Mouse (Mus musculus) c-Kit-positive CD71-positive TER-119-negative erythroid progenitor cells, embryonic 14.5 days (primary cell): ENCODE data around the gene Mpc2.

Experiments used
- DNase-seq: peaks from one replicate; pipeline ENCODE4 v3.0.0-alpha.2; 2013; ENCODE audit warnings: low read depth

Gene Mpc2

GRCm38 (mm10) chr1:165460360-165460800 is at the start of gene Mpc2, which contains the start of gene Dcaf6:
TSS of gene Mpc2 (plus strand) at chr1:165460637.
TSS of gene Dcaf6 (minus strand) at chr1:165460475.
- peak; percentile 95 for DNase-seq

DNA sequence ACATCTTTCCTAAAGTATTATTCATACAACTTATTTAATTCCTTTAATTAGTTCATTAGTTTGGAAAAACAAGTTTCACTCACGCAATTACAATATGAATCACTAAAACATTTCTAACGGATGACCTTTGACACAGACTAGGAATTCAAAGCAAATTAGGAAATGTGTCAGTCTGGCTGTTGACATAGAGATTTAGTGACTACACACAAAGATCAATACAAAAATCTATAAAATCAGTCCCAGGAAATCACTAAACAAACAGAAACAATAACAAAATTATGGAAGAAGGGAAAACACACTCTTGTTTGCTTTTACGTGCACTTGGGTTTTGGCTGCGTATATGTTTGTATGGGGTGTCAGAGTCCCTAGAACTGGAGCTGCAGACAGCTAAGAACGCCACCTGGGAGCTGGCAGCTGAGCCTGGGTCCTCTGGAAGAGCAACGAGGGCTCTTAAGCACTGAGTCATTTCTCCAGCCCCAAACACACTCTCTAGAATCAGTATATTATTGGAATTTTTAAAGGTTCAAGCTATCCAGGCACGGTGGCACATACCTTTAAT is 39.0 kb upstream of the Mpc2 start:
- DNase-seq = no peak

- no peak for DNase-seq
These were observed 34.2 kb upstream of the Mpc2 start for GRCm38 (mm10) chr1:165426254-165426653.

DNA sequence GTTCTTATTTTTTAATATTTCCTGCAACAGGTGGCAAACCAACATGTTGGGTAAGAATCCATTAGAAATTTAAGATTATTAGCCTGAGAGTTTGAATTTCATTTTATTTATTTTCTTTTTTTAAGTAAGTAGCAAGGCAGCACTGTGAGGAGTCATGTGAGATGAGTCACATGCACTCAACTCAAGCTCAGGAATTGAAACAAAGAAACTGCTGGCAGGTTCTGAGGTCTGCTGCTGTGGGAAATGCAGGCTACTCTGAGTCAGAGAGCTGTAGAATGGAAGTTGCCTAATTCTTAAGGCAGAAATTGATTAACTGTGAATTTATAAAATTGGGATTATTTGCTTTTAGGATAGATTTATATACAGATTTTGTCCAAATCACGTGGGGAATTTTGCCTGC is 27.6 kb upstream of the Mpc2 start:
- DNase-seq = no peak

DNA sequence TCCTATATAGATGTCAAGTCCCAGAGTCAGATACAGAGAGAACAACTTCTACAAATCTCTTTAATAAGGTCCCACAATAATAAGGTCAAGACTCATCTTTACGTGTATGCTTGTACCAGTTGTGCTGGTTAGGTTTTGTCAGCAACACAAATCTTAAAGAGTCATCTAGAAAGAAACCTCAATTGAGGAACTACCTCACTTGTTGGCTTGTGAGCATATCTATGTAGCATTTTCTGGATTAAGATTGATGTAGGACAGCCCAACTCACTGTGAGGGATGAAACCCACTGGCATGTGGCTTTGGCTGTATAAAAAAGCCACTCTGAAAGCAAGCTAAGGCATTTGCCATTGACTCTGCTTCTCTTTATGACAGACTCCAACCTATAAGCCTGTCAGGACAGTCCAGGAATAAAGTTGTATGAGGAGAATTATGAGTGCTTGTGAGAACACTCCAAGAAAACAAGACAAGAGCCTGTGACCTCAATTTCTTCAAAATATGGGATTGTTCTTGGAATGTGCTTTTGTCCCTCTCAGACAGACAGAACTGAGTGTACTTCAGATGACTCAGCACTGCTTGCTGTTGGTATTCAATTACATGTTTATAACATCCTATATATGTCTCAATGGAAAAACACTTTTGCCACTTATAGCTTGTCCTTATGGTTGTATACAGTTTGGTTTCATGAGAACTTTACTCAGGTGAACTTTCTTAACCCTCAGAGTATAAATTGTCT is 22.0 kb upstream of the Mpc2 start:
- DNase-seq = no peak

GRCm38 (mm10) chr1:165440788-165441187 is 19.6 kb upstream of the Mpc2 start:
- no peak for DNase-seq

DNA sequence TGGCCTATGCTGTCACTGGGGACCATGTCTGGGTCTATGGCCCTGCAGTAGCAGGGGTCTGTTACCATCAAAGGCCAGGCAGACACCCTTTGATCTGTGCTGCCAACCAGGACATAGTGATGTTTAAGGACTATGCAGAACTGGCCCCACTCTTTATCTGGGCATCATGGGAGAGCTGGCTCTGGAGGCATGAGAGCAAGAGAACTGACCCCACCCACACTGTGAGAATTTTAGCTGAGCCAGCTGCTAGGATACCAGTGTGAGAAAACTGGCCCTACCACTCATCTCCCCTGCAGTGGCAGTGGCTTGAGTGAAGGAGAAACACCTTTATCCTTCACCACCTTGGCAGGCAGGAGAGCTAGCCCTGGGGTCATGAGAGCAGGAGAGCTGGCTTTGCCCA is 19.2 kb upstream of the Mpc2 start:
- DNase-seq = no peak

GRCm38 (mm10) chr1:165441719-165442118 is 18.7 kb upstream of the Mpc2 start:
- no peak for DNase-seq

GRCm38 (mm10) chr1:165459041-165459502 is 1.4 kb upstream of the Mpc2 start:
- DNase-seq = no peak

DNA sequence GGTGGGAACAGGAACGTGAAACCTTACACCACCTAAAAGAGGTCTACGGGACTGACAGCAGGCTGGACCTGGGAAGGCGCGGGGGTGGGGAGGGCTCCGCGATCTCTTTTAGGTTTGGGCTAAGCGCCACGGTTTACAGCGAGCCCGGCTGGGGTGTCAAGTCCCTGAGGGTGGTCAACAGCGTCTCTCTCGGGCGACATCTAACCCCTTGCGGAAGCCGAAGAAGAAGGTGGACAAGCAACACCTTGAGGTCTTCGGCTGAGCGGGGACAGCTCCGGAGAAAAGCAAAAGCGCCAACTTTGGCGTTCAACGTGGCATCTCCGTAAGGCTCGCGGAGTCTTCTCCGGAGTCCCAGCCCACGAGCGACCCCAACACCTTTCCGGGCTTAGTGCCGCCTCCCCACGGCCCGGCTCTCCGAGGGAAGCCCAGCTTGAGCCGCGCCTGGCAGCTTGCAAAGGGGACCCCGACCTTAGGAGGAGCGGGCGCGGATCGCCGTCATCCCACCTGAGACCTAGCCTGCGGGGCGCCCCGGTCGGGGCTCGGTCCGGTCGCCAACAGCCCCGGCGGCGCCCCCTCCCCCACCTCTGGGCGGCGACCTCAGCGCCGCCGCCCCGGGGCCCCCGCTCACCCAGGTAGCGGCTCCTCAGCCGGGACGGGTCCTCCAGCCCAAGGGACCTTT is 795 bp upstream of the Mpc2 start:
- no peak for DNase-seq

- DNase-seq = peak; percentile 98
These were observed 452 bp downstream of the Mpc2 start for GRCm38 (mm10) chr1:165460801-165461377.

DNA sequence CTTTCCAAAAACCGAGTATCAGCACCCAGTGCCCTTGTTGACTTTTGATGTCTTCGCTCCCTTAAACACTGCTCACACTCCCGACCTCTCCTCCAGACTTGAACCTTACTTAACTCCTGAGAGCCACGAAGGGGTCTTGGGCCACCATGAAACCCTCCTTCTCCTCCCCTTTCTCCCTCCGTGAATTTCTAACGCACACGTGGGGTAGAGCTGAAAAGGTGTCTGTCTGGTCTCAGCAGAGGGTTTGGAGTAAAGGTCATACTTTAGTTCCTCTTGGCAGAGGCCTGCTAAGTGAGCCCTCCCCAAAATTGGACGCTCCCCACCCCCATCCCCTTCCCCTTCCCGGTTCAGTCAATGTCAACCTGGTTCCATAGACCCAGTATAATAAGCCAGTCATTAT is 1.2 kb downstream of the Mpc2 start:
- no peak for DNase-seq

DNA sequence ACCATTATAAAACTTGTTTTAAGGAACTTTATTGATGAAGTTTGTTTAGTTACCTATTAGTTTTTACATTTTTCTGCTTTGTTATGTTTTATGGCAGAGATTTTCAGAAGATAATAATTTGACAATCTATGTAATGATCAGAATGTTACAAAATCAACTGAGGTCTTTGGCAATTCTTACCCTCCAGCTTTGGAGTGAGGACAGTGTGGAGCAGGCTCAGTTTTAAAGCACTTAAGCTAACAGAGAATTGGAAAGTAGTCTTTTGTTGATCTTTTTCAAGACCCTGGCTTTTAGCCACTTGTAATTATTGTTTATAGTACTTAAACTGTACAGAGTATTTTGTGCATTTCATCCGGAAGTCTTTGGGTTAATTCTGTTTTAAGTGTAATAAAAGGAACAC is 2.4 kb downstream of the Mpc2 start:
- no peak for DNase-seq

- DNase-seq = no peak
These were observed 4.1 kb downstream of the Mpc2 start for GRCm38 (mm10) chr1:165464574-165464973.

DNA sequence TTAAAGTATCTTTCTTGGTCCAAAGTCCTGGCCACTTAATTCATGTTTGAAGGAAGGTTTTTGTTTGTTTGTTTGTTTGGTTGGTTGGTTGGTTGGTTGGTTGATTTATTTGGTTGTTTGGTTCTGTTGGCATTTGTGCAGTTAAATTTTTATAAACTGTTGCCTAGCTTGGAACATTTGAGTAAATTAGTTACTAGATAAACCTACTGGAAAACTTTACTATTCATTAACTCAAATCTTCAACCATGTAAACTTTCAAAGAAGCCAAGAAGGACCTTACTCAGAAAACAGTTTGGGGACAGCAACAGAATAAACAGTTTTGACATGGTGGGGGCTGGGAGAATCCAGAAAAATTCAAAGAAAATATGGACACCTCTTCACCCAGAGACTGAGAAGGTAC is 8.5 kb downstream of the Mpc2 start:
- DNase-seq = no peak

DNA sequence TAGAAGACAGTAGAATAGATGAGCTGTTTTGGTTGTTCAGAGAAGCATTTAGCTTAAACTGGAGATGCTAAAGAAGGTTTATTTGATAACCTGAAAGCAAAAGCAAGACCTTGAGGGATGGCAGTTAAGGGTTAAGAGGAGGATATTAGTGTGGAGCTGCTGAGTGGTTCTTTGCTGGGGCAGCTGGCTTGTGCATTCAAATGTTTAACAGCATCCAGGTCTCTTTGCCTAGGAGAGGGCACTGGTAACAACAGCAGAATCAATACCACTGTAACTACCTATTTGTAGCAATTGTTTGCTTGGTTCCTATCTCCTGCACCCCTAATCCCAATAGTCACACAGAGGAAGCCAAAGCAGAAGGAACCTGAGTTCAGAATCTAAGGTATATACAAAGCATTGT is 9.3 kb downstream of the Mpc2 start:
- no peak for DNase-seq

GRCm38 (mm10) chr1:165471490-165471889 is 11.1 kb downstream of the Mpc2 start:
- DNase-seq = no peak

GRCm38 (mm10) chr1:165484688-165485233 is 24.3 kb downstream of the Mpc2 start, which contains the start of gene Adcy10:
TSS of gene Adcy10 (plus strand) at chr1:165485183.
- no peak for DNase-seq

- DNase-seq = no peak
These were observed 25.7 kb downstream of the Mpc2 start for GRCm38 (mm10) chr1:165486108-165486507.

DNA sequence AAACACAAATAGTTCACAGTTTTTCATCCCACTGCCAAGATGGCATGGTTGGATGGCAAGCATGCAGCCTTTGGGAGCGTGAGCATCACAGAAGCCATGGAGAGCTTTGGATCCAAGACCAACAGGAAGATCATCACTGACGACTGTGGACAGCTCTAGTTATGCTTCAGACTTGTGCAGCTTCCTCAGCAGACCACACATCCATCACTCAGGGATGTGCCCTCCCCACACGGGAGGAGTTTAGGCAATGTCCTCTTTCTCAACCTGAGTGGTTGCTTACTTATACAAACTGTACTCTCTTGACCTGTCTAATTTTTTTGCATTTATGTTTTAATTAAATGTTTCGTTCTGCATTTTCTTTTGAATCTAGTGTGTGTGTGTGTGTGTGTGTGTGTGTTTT is 28.8 kb downstream of the Mpc2 start:
- DNase-seq = no peak

- DNase-seq = no peak
These were observed 38.4 kb downstream of the Mpc2 start for GRCm38 (mm10) chr1:165498856-165499255.

DNA sequence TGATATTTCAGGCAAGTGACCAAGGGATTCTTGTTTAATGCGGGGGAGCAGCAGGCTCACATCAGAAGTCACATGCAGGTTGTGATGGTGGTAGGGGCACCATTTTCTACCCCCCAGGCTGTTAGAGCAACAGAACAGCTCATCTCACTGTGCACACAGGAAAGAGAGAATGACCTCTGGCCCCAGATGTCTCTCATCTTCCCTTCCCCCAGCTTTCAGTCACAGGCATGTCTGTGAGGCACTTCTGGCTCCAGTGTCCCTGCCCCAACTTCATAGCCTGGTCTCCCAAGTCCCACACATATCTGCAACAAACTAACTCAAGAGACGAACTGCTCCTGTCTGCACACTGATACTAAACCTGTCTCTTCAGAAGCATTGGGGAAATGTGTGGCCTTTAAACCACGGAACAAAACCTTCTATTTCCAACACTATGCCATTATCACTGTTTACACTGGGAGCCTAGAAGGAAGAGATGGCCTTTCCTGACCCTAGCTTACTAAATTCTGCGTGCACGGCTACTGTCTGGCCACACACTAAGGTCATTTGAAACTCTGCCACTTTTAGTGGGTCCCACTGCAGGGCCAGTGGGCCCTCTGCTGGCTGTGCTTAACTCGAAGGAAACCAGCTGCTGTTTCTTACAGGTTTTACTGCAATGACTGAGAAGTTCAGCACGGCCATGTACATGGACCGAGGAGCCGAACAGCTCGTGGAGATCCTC is 43.0 kb downstream of the Mpc2 start:
- no peak for DNase-seq
